Mouse (Mus musculus): Measurements from ENCODE around the gene Bpifb5. TPM values are rescaled to one million over a fixed set of nuclear protein-coding genes. Genes with fewer than 3 reads are reported as not detected.

Bpifb5 gene
- not detected for total RNA-seq (2023)

DNA sequence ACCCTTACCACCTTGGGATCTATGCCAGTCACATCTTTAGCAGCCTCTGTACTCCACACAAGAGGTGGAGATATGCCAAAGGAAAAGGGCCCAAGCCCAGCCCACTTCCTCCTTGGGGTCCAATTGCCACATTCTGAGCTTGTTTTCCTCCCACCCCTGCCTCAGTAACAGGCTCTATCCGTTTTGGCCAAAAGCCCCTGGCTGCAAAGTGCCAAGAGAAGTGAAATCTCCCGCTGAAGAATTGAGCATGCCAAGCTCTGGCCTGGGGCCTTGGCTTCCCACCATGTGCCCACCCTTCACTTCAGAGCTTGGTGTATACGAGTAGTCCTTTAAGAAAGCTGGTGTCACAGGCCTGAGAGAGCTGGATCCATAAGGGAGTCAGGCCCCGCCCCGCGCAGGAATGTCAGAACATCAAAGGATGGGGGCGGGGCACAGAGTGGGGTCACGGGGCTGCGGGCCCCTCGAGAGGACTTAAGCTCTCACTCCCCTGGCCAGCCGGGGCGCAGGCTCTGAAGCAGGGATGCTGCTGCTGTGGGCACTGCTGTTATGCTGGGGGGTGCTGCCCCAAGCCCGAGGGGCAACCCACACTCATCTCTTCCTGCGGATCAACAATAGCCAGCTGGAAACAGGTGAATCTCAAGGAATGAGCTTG is at the start of gene Bpifb5:
Gene Bpifb5, plus strand, starts transcription at position 478 of the 652 bp plus-strand sequence.

GRCm38 (mm10) chr2:154190546-154191258 is 32.8 kb upstream of the Bpifb5 start, which contains the start of gene Bpifb1:
TSS of gene Bpifb1 (plus strand) at chr2:154190818.

DNA sequence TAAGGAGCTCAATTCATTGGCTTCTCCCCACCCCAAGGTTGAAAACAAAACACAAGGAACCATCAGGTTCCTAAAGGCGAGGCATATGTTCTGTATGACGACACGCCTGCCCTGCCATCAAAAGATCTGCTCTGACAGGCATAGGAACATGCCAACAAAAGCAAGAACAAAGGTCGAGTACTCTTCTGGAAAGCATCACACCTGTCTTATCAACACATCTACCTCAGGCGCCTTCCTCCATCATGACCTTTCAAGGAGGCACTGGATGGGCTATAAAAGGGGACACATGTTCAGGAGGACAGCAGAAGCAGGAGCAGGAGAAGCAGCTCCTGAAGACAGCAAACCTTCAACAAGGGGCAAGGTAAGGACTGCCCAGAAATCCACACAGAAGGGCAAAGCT is 34.0 kb downstream of the Bpifb5 start, which contains the start of gene Bpifb9a:
Gene Bpifb9a, plus strand, starts transcription at position 301 of the 400 bp plus-strand sequence.

Other genes starting within 250 kb of the Bpifb5 start
- not detected for gene Bpifa6, start 248.8 kb upstream of the Bpifb5 start, total RNA-seq (2023)
- gene Bpifa2, start 215.5 kb upstream of the Bpifb5 start, total RNA-seq (2023) = not detected
- gene Bpifa3, start 93.4 kb upstream of the Bpifb5 start, total RNA-seq (2023) = not detected
- not detected for gene Bpifa1, start 80.9 kb upstream of the Bpifb5 start, total RNA-seq (2023)
- not detected for gene Bpifa5, start 61.1 kb upstream of the Bpifb5 start, total RNA-seq (2023)
- not detected for gene Bpifb1, start 32.9 kb upstream of the Bpifb5 start, total RNA-seq (2023)
- gene Bpifb9a, start 34.1 kb downstream of the Bpifb5 start, total RNA-seq (2023) = not detected
- not detected for gene Bpifb9b, start 83.5 kb downstream of the Bpifb5 start, total RNA-seq (2023)
- 1 to 10 TPM; 4.1 to 5.6 TPM for gene Cdk5rap1, start 149.3 kb downstream of the Bpifb5 start, total RNA-seq (2023)
- gene Snta1, start 184.4 kb downstream of the Bpifb5 start, total RNA-seq (2023) = 1 to 10 TPM; 1.2 to 2.2 TPM
- gene Cbfa2t2, start 212.7 kb downstream of the Bpifb5 start, total RNA-seq (2023) = 10 to 100 TPM; 17.1 to 28.7 TPM